8 mouse cellular contexts compared by ENCODE assay signal in genomic region chr13:80881722-80882500, GRCm38 (mm10). TPM values are rescaled to one million over a fixed set of nuclear protein-coding genes. Genes with fewer than 3 reads are reported as not detected.
DNase-seq lines count a peak whose midpoint lies in the region; ATAC-seq and TF ChIP-seq lines count a peak whose summit lies in the region.

No protein-coding gene starts in this region.

- peak overlapping the region; percentile 99; the same call in 1 of the 2 replicates for H3K9ac ChIP-seq in forebrain, postnatal 0 days
- no peak overlapping the region for H3K9ac ChIP-seq in liver, adult 2 months (ENCODE audit: low read depth, low read length)

- peak; percentile 92 for TF ChIP-seq CTCF in forebrain, postnatal 0 days (IDR thresholded peaks at IDR 0.05; ENCODE audit: low read depth)
- peak; percentile 52 for TF ChIP-seq CTCF in liver, adult 2 months (IDR thresholded peaks at IDR 0.05; ENCODE audit: low read depth, low read length)

- H3K27me3 ChIP-seq in forebrain, postnatal 0 days (ENCODE audit: insufficient read depth, low read length), result no peaks in the 10 kb centered on the region
- H3K27me3 ChIP-seq in liver, adult 2 months (ENCODE audit: control insufficient read depth, insufficient read depth, low read length), result no peaks in the 10 kb centered on the region
- no peaks in the 10 kb centered on the region for H3K27me3 ChIP-seq in myocyte (ENCODE audit: control insufficient read depth, insufficient read depth, insufficient read length)

- peak; percentile 53 for DNase-seq in urinary bladder, postnatal 14 days (ENCODE audit: low spot score)
- DNase-seq in urinary bladder, adult 2 months (ENCODE audit: low spot score), result no peak
- DNase-seq in cerebellum, adult 11-12 months, result peak; percentile 41
- peak; percentile 85 for DNase-seq in forebrain, postnatal 0 days
- DNase-seq in liver, adult 2 months (ENCODE audit: extremely low read depth, low read depth, low spot score), result peak; percentile 80
- peak; percentile 44 for DNase-seq in thymus, postnatal 4 days

- H3K4me1 ChIP-seq in forebrain, postnatal 0 days (ENCODE audit: insufficient read depth), result 0 out of 2 replicates have a peak, but pooled peaks cover 6% of the 10 kb centered on the region
- H3K4me1 ChIP-seq in liver, adult 2 months (ENCODE audit: control insufficient read depth, insufficient read depth, low read length), result 0 out of 2 replicates have a peak, but pooled peaks cover 2% of the 10 kb centered on the region

- peak overlapping the region; percentile 100 for H3K27ac ChIP-seq in forebrain, postnatal 0 days (ENCODE audit: low read depth, low read length)
- no peak overlapping the region for H3K27ac ChIP-seq in liver, adult 2 months (replicated peaks; ENCODE audit: insufficient read depth, low read depth, low read length)

- H3K4me3 ChIP-seq in forebrain, postnatal 0 days (ENCODE audit: low read depth, low read length), result peak overlapping the region; percentile 90; the same call in 1 of the 2 replicates
- no peak overlapping the region for H3K4me3 ChIP-seq in liver, adult 2 months (ENCODE audit: insufficient read depth, low read depth, low read length)
- peak overlapping the region; percentile 60 for H3K4me3 ChIP-seq in myocyte

- H3K79me2 ChIP-seq in liver, adult 2 months (ENCODE audit: control insufficient read depth, insufficient read depth, low read length), result 0 out of 2 replicates have a peak, but pooled peaks cover 3% of the 10 kb centered on the region
- peaks cover 20% of the 10 kb centered on the region for H3K79me2 ChIP-seq in myocyte (ENCODE audit: control insufficient read depth, insufficient read depth)

- no peak for ATAC-seq in forebrain, postnatal 0 days
- ATAC-seq in inflammation-experienced regulatory T-cells, adult 6 months, result peak; percentile 30

- TF ChIP-seq POLR2A in liver, adult 2 months (IDR thresholded peaks at IDR 0.05; ENCODE audit: extremely low read depth, insufficient read depth, low read length), result no peak
- no peak for TF ChIP-seq POLR2A in myocyte (IDR thresholded peaks at IDR 0.05; ENCODE audit: insufficient read length, low read depth)

- WGBS in forebrain, postnatal 0 days, result 22% methylated on average over 6 of the region's 6 CpGs
- 19% methylated on average over 6 of the region's 6 CpGs for WGBS in liver, adult 2 months

- no peaks in the 10 kb centered on the region for H3K9me3 ChIP-seq in forebrain, postnatal 0 days (ENCODE audit: low read length)

- H3ac ChIP-seq in myocyte (ENCODE audit: control insufficient read depth, insufficient read length), result no peak overlapping the region

- H3K4me2 ChIP-seq in forebrain, postnatal 0 days (ENCODE audit: low read depth), result peak overlapping the region; percentile 61; the same call in 1 of the 2 replicates
- peak overlapping the region; percentile 77 for H3K4me2 ChIP-seq in myocyte (ENCODE audit: low read depth)

- no peaks in the 10 kb centered on the region for H3K36me3 ChIP-seq in forebrain, postnatal 0 days (ENCODE audit: insufficient read depth)
- H3K36me3 ChIP-seq in liver, adult 2 months (ENCODE audit: control insufficient read depth, insufficient read depth, low read length), result peaks cover 2% of the 10 kb centered on the region; the same call in 1 of the 2 replicates
- H3K36me3 ChIP-seq in myocyte (ENCODE audit: control insufficient read depth, insufficient read depth), result no peaks in the 10 kb centered on the region

TF ChIP-seq in myocyte, 11 proteins besides CTCF, POLR2A, EP300 and RAD21:
- TF ChIP-seq E2F4 (IDR thresholded peaks at IDR 0.05; ENCODE audit: insufficient read depth) (no peak), USF1 (IDR thresholded peaks at IDR 0.05; ENCODE audit: low read depth) (no peak), TCF12 (IDR thresholded peaks at IDR 0.05; ENCODE audit: insufficient read depth, poor library complexity, severe bottlenecking) (no peak), REST (IDR thresholded peaks at IDR 0.05; ENCODE audit: insufficient read depth, insufficient read length) (no peak), MYOG (IDR thresholded peaks at IDR 0.05; ENCODE audit: control insufficient read depth in 1 of 3, insufficient read depth in 1 of 3, insufficient read length in 2 of 3, low read depth in 2 of 3) (no peak), SRF (IDR thresholded peaks at IDR 0.05; ENCODE audit: control insufficient read depth, insufficient read length, low read depth) (no peak), POLR2AphosphoS2 (IDR thresholded peaks at IDR 0.05; ENCODE audit: insufficient read length, low read depth) (no peak), MYOD1 (IDR thresholded peaks at IDR 0.05; ENCODE audit: control insufficient read depth in 1 of 3, insufficient read length in 2 of 3, low read depth in 2 of 3) (no peak), MAX (IDR thresholded peaks at IDR 0.05; ENCODE audit: low read depth) (no peak), CEBPB (IDR thresholded peaks at IDR 0.05; ENCODE audit: insufficient read depth, poor library complexity, severe bottlenecking) (no peak), TCF3 (IDR thresholded peaks at IDR 0.05; ENCODE audit: insufficient read length, low read depth) (no peak)

RNA-seq across cellular contexts. Expression of gene Arrdc3, which starts 1.3 kb away (rescaled TPM):
- 24.6 and 25.6 TPM in 2 replicates for polyA plus RNA-seq in urinary bladder, adult 2 months (2012; rRNA removed)
- total RNA-seq in forebrain, postnatal 0 days (2014; rRNA removed), result 90.6 and 99.8 TPM in 2 replicates
- polyA plus RNA-seq in forebrain, postnatal 0 days (2015; fragmentation: Nextera tagmentation; extraction: Ambion mirVana), result 56.5 and 58.6 TPM in 2 replicates
- polyA plus RNA-seq in inflammation-experienced regulatory T-cells, adult 6 months (2017; shearing (Covaris generic)), result 10 to 100 TPM in 1 of 3 experiments, 1 to 10 TPM in 2; 5.9 to 12.0 (median 8.4) TPM
- total RNA-seq in liver, adult 2 months (2014; rRNA removed), result 318 and 336 TPM in 2 replicates
- 68.9 and 87.1 TPM in 2 replicates for polyA plus RNA-seq in liver, adult 2 months (2012; rRNA removed)
- polyA plus RNA-seq in myocyte (2012; fragmentation: generic; extraction: Trizol), result 9.2 TPM
